Mouse (Mus musculus) E14TG2a.4 (cell line): ENCODE data around the gene Adssl1.

Experiments
- CTCF ChIP-seq: conservative IDR thresholded peaks from 2 replicates; pipeline ENCODE4 v1.5.1; 2014; ENCODE audit warnings: low read length
- POU5F1 ChIP-seq: IDR thresholded peaks from 2 replicates; pipeline ENCODE4 v1.6.1; 2014; ENCODE audit warnings: low read length, borderline replicate concordance

- TF ChIP-seq CTCF (no peak), POU5F1 (no peak)
Measured at GRCm38 (mm10) chr12:112587125-112588124, 32.4 kb upstream of the Adssl1 start.
